Mouse (Mus musculus): ENCODE results near the gene Hoxc6.

DNA sequence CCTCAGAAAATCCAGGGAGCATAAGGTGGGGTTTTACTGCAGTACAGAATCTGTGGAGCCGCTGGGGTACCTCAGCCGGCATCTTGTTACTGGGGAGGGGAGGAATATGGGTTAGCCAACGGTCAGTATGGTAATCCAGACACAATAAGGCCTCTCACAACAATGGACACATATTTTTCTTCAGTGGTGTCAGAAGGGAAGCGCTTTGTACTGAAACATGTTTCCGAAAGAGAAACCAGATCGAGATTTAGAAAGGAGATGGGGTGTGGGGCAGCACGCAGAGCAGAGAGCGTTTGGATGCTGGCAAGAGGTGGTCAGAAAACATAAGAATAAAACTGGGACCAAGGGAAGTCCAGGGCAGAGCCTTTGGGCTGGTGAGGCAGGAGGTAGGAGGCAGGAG is 32.1 kb downstream of the Hoxc6 start:
- TF ChIP-seq MAFK (IDR thresholded peaks at IDR 0.05; ENCODE audit: insufficient read depth, low read depth, low read length): no peak
- TF ChIP-seq CHD2 (IDR thresholded peaks at IDR 0.05; ENCODE audit: low read depth, low read length): no peak
- no peak for TF ChIP-seq ZNF384 (IDR thresholded peaks at IDR 0.05; ENCODE audit: low read depth, low read length)
- TF ChIP-seq ZC3H11A (IDR thresholded peaks at IDR 0.05; ENCODE audit: borderline replicate concordance, low read depth, low read length): no peak

Measured in ES-E14 (cell line).